Mouse (Mus musculus): Measurements from ENCODE around the gene Nek6. TPM values are rescaled to one million over a fixed set of nuclear protein-coding genes. Genes with fewer than 3 reads are reported as not detected.

The Nek6 gene
- total RNA-seq, 2 experiments from 2014 or later, result 0.38 to 1.9 TPM

DNA sequence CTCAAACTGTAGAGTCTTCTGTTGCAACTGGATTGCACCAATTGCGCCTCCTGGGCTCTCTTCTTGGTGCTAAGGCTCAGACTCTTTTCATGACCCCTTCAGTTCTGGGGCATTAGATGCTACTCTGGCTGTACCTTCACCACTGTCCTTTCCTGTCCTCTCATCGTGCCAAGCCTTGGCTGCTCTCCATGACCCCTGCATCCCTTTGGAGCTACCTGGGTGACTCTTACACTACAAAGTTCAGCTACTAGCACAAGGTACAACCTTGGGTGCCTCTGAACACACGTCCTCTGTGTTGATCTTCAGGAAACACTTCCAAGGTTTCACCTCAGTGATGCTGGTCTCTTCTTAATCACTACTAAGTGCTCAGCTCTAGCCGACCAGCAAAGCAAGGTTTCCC is 51.2 kb downstream of the Nek6 start:
- ATAC-seq (replicated peaks; ENCODE audit: low FRiP score, poor library complexity, severe bottlenecking), result no peak

DNA sequence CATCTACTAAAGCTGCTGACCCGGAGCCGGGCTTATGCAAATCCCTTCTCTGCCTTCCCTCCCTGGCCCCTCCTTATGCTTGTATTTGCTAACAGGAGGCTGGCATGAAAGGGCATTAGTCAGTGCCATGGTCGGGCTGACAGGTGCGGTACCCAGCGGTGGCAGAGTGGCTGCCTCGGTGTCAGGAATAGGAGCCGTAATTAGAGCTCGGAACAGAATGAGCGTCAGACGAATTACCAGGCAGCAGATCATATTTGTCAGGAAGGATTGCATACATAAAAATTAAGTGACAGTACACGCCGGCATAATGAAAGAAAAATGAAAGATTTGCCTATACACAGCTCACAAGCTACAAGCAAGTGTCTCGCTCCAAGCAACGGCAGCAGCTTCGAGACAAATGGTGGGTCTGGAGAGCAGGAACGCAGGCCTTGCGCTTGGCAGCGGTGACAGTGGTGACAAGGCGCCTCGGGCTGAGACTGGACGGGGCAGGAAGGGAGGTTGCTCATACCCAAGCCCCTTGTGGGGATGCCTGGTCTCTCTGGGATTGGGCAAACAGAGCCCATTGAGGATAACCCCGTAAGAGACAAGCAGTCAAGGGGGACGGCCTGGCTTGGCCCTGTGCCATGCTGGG is 60.6 kb downstream of the Nek6 start:
- no peak for ATAC-seq (replicated peaks; ENCODE audit: low FRiP score, poor library complexity, severe bottlenecking)

DNA sequence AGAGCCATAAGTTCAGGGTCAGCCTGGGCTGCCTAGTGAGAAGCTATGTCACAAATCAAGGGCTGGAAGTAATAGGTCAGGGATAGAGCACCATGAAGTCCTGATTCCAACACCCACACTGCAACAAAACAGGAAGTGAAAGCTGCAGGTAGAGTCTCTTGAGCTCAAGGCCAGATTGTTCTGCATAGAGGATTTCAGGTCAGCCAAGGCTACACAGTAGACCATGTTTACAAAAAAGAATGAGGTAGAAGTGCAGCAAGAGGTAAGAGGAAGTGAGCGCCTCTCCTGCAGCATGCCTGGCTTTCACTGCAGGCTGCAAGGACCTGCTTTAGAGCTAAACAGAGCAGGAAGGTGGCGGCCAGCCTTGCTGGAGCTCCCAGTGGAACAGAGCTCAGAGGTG is 63.3 kb downstream of the Nek6 start:
- ATAC-seq (replicated peaks; ENCODE audit: low FRiP score, poor library complexity, severe bottlenecking), result no peak

DNA sequence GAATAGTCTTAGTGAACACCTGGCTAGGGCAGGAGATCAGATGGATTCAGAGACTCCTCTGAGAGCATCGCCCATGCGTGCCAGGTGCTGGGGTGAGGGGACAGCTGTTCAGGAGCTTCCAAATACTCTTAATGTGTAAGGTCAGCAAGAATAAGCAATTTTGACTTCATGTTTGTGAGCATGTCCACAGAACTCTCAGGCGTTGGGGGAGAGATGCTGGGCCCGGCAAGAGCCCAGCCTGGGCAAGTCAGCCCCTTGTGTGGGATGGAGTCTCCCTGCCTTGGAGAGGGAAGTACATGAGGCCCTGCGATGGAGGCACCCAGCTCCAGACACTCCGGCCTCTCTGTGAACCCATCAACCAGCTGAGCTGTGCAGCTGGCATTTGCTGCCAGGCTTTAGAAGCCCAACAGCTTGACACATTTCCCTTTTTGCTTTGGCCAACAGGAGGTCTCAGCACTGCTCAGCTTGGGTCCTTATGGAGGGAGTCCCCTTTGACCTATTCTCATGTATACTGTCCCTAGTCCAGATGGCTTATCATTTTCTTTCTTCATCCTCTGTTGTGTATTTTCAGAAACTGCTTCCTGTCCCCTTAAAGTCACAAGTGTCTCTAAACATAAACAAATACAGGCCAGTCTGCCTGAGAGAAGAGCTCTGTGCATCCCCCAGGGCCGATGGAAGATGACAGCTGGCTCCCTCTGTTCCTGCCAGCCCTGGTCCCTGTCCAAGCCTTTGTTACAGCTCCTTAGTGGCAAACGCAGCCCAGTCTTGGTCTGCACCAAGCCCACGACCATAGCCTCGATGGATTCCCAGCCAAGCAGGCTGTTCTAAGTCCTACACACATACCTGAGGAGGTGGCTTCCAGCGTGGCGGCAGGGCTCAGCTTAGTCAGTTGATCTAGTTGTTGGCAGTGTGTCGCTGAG is 67.4 kb downstream of the Nek6 start:
- no peak for ATAC-seq (replicated peaks; ENCODE audit: low FRiP score, poor library complexity, severe bottlenecking)

DNA sequence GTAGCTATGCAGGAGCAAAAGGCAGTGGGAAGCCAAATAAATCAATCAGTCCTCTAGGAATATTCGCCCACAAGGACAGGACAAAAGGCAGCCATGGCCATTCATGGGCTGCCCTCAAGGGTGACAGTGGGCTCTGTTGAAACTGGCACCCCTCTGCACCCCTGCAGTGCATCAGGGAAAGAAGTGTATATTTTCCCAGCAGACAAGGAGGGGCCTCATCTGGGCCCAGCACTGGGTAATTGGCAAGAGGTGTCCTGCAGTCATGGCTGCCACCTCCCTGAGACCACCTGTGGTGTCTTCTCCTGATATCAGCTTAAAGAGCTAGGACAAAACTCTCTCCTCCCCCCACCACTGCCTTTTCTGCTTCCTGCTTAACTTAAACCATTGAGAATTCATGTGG is 68.1 kb downstream of the Nek6 start:
- ATAC-seq (replicated peaks; ENCODE audit: low FRiP score, poor library complexity, severe bottlenecking), result no peak

DNA sequence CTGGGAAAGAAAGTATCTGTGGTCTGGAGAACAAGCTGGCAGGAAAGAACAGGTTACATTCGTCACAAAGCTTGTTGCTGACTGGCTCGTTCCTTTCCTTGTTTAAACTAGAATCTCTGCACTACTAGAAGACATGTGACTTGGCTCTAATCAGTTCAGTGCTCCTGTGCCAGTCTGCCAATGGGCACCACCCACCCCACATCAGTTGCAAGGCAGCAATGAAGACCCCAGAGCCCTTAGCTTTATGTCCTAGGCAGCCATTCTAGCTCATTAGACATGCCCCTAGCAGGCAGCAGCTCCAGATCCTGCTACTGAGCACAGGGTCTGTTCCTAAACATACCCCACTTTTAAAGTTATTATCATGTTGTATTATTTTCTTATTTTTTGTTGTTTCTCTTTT is 72.5 kb downstream of the Nek6 start:
- ATAC-seq (replicated peaks; ENCODE audit: low FRiP score, poor library complexity, severe bottlenecking), result no peak

DNA sequence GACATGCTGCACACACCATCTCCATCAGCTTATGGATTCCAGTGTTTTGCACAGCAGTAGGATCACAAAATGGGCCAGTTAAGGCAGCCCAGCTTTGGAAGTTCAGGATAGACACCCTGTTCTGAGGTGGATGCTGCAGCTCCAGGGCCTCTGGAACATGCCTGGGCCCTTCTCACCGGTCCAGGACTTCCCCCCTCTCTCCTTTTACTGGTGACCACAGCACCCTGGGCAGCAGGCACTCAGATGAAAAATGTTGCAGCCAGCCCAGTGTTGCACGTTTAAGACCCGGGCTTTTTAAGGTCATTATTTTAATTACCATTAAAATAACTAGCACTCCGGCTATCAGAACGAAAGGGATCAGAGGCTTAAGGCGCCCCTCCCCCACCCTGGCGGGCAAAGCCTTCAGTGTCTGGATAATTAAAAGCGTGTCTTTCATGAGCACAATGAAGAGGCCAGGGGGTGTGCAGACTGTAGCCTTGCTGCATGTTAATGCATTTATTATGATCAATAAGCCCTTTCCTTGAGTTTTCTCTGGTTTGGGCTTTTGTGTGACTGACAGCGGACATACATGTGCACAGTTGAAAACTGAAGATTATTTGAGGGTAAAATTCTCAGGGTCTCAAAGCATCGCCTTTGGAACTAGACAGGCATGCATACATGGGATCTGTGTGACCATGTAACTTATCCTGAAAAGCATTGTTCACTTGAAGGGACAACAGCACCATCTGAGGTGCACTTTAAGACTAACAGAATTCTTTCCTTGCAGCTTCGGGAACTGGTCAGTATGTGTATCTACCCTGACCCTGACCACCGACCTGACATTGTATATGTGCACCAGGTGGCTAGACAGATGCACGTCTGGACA is 73.3 kb downstream of the Nek6 start:
- no peak for ATAC-seq (replicated peaks; ENCODE audit: low FRiP score, poor library complexity, severe bottlenecking)

DNA sequence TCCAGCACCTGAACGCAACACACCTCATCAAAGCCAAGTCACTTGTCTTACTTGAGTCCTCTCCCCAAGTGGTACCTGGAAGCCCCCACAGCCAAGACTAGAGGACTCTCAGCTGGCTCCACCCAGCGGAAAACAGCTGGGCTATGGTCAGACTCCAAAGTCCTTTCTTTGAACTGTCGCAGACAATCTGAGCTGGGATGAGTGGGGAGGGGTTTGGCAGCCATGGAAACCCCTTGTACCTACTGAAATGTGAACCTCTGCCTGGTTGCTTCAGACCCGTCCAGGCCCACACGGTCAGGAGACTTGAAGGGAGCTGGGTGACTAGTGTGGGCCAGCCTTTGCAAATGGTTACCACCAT is 73.9 kb downstream of the Nek6 start:
- ATAC-seq (replicated peaks; ENCODE audit: low FRiP score, poor library complexity, severe bottlenecking), result no peak

DNA sequence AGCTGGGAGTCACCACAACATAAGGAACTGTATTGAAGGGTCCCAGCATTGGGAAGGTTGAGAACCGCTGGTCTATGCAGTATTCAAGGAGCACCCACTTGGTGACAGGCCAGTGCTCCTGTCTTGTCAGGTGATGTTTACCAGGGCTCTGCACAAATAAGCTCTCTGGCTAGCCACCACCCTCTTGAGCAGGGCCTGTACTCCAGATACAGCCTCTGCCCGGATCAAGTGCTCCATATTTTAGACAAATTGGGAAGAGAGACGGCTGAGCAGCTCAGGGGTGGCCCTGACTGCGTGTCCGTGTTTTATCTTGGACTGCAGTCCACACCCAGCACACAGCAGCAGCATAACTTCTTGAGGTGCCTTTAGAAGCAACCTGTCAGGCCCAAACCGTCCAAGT is 75.3 kb downstream of the Nek6 start:
- no peak for ATAC-seq (replicated peaks; ENCODE audit: low FRiP score, poor library complexity, severe bottlenecking)

DNA sequence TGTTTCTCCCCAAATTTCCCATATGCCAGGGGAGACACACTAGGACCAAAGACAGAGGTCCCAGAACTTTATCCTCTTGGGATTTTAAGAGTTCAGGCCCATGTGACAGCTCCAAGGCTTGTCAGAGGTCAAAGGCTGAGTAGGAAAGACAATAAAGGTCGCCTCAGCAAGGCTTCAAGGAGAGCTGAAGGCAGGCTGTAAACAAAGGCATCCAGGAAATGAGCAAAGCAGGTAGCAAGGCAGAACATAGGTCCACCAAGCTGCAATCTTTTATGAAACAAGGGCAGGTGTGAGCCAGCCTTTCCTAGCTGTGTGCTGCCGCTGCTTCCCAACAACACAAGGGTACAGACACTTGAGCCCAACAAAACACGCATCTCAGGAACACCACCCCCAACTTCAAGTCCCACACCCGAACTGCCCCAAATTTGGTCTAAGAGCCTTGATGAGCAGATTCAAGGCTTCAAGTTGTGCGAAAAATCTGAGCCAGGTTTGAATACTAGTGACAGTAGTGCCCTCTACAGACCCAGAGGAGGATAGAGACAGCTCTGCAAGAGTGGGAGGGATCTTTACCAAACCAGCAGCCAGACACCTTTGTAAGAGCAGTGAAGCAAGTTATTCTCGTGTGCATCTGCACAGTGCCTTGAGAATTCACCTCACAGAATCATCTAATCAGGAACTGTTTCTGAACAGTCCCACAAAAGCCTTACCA is 80.5 kb downstream of the Nek6 start:
- no peak for ATAC-seq (replicated peaks; ENCODE audit: low FRiP score, poor library complexity, severe bottlenecking)

DNA sequence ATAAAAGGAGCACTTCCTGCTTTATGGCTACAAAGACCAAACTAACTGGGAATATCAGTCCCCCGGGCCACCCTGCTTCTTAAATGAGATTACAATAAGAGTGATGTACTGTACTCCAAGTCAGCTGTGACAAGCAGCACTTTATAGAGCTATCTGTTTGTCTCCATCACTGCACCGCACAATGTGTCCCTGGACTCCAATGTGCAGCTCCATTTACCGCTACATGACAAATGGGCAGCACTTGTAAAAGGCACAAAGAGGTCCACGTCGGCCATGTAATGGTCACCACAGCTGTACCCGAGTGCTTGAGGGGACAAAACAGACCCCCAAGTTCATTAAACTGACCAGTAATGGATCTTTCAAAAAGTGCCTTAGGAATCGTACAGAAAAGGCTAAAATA is 83.4 kb downstream of the Nek6 start:
- no peak for ATAC-seq (replicated peaks; ENCODE audit: low FRiP score, poor library complexity, severe bottlenecking)

DNA sequence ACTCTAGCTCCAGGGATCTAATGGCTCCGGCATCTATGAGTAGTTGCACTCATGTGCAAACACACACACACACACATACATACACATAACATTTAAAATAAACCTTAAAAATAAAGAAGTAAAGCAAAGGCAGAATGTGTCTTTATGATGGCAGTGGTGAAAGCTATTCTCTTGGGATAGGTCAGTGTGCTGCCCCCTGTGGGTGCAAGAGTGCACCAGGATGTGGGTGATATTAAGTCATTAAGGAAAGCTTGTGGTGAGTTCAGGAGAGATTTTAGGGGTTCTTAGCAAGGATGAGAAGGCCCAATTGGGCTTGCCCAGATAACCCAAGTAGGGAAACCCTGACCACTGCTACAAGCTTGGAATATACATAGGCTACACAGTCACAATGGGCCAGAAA is 86.5 kb downstream of the Nek6 start:
- ATAC-seq (replicated peaks; ENCODE audit: low FRiP score, poor library complexity, severe bottlenecking), result no peak

DNA sequence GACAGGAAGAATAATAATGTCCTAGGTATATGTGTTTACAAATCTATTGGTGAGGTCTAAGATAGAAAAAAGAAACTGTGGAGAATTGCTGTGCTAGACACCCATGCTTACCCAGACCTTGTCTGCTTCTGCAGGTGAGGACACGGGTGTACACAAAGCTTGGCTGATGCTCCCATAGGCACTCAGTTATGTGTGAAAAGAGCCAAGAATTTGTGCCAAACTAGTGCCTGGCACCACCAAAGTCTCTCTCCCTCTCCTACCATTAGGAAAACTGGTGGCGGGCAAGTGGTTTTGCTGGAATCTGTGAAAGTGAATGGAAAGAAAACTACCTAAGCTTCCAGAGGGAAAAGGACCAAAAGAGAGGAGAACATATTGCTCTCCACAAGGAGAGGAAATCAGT is 87.0 kb downstream of the Nek6 start:
- no peak for ATAC-seq (replicated peaks; ENCODE audit: low FRiP score, poor library complexity, severe bottlenecking)

DNA sequence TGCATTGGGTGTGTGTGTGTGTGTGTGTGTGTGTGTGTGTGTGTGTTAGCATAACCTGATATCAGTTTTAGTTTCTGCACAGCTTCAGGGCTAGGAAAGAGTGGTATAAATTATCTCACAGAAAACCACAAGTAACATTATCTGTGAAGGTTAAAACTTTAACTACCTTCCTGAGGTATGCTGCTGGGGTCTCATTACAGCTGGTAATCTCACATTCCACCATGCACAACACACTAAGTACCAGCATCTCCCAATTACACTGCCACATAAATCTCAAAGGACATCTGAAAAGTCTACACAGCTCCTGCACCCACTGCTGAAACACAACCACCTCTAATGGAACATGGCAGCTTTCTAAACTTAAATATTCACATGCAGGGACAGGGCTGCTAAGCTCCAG is 89.4 kb downstream of the Nek6 start:
- ATAC-seq (replicated peaks; ENCODE audit: low FRiP score, poor library complexity, severe bottlenecking), result no peak

DNA sequence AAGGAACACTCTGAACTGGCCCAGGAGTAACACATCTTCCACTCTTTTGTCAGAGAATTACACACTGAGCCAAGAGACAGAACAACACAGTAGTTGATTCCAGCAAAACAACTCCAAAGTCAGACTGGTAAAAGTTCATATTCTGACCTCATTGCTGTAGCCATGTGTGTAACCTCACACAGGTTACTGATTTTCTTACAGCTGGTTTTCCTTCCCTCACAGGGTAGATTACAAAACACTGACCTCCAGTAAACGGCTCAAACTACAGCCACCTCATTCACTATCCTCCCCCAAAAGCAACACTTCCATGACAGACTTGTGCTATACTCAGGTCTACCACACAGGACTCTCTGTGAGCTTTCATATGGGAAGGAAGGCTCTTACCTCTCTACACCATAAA is 96.3 kb downstream of the Nek6 start:
- ATAC-seq (replicated peaks; ENCODE audit: low FRiP score, poor library complexity, severe bottlenecking), result no peak

DNA sequence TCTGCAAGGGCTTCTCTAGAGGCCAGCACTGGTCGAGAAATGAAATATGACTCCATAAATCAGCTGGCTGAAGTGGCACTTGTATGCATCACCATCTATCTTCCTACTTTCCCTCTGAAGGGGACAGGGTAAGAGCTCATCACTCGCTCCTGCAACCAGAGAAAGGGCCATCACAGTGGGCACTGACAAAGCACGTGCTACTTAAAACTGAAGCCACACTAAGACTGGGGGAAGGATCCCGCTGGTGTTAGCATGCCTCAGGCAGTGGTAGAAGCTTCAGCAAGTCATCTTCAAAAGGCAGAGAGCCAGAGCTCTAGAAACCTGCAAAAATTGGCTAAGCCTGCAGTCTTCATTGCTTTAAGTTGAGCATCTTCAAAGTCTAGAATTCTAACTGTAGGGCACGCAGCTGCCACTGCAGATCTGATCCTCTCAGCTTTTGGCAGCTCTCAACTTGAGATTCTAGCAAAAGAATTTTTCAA is 97.4 kb downstream of the Nek6 start:
- ATAC-seq (replicated peaks; ENCODE audit: low FRiP score, poor library complexity, severe bottlenecking), result no peak

DNA sequence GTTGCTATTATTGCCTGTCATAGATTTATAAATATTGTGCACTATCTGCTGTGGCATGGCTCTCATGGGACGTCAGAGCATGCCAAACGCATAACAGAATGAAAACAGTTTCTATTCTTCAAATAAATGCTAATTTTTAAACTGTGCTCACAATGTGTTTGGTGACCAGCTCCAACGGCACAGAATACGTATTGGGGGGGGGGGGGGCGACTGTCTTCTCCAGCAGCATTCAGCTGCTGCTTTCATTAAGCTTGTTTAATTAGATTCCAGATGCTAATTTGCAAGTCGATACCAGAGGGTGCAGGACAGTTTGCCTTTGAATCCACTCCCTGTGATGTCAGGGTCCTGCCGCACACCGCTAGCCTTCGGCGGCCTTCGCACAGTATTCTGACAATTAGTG is 97.9 kb downstream of the Nek6 start:
- no peak for ATAC-seq (replicated peaks; ENCODE audit: low FRiP score, poor library complexity, severe bottlenecking)

DNA sequence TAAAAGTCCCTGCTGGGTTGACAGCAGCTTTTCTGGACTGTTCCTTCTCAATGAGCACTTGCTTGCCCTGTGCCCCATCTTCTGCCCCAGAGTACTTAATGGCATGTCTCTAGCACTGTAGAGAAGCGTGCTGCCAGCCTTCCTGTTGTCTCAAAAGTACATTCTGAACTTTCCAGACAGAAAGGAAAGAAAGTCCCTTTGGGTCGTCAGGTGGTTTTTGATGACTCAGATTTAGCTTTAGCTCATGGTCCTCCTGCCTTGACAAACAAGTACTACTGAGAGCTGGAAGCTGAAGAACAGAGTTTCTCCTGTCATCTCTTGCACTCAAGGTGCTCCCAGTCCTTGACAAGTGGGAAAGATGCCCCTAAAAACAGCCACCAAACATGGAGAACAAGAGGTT is 98.7 kb downstream of the Nek6 start:
- no peak for ATAC-seq (replicated peaks; ENCODE audit: low FRiP score, poor library complexity, severe bottlenecking)

DNA sequence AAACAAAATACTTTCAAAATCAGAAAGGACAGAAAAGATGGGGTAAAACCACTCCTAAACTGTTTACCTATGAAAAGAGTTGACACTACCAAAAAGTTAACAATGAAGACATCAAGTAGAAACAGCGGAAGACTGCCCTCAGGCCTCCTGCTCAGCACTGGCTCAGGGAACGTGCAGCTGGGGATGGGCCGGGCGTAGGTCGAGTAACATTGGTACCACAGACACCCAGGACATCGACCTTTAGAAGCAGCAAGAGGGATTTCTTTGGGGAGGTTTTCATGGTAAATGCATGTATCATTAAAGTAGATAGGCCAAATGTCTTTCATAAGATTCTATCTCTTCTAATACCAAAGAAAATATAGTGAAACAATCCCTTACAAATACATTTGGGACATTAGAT is 101.2 kb downstream of the Nek6 start:
- no peak for ATAC-seq (replicated peaks; ENCODE audit: low FRiP score, poor library complexity, severe bottlenecking)

DNA sequence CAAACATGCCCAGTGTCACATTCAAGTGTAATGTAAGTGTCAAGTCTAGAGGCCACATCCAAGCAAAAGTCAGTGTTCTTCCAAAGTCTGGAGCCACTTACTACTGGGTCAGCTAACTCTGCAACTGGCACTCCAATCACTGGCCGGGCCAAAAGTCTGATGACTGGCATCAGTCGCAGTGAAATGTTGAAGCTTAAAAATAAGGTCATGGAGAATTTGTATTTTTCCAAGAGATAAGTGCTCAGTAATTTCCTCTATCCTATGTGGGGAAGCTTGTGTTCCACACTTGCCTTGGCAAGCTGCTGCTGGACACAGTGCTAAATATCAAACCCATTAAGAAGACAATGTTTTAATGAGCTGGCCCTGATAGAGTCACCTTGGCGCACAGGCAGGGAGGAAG is 102.1 kb downstream of the Nek6 start:
- ATAC-seq (replicated peaks; ENCODE audit: low FRiP score, poor library complexity, severe bottlenecking), result no peak
